Mouse (Mus musculus): ENCODE data around the gene 4930564D02Rik.

DNA sequence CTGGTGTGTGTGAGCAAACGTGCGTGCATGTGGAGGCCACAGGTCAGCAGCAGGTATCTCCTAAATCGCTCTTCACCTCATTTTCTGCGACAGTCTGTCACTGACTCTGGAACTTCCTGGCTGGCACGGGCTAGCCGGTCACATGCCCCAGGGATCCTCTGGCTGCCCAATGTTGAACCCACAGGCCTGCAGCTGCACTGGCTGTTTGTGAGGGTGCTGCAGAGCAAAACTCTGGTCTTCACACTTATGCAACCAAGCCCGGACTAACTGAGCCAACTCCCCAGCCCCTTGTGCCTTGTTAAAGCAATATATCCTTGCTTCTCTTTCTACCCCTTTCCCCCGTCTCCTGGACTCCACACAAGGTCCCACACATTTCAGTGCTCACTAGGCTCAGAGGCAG lies 19.0 kb upstream of the 4930564D02Rik start:
- TF ChIP-seq CTCF (conservative IDR thresholded peaks at IDR 0.05; ENCODE audit: insufficient read depth, insufficient read length, low read depth, low read length), result no peak
- TF ChIP-seq POLR2A (IDR thresholded peaks at IDR 0.05; ENCODE audit: low read depth, low read length), result no peak

All from kidney, adult 2 months (tissue).